10 mouse cellular contexts compared by ENCODE assay signal in the genomic region with DNA sequence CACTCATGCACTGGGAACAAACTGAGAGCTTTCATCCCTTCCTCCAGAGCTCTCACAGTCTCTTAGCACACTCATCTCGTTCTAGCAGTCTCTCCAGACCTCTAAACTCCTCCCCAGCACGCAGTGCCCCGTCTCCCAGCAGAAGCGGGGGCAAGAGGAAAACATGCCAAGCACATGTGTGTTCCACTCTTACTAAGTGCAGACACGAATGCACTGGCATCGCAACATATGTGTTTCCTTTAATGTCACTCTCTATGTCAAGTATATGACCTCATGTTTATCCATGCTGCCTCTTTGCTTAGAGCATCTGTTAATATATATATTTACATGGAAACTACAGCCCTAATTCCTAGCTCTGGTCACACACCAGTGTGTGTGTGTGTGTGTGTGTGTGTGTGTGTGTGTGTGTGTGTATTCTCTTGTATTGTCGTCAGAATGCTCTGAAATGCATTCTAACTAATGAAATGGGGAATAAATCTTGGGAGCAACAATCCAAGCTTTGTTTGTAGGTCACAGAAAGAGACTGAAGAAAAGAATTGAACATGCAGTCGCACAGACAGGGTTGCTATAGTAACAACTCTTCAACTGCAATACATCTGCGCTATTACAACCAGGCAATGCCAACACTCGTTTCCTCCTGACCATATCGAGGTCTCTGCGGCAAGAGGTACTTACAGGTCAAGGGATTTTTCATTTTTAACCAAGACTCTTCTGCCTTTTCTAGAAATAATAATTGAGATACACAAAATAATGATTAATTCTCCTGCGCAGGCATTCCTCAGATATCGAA. TPM values are rescaled to one million over a fixed set of nuclear protein-coding genes. Genes with fewer than 3 reads are reported as not detected.
A peak's percentile ranks its signal among the peaks of the same experiment; 100 is the strongest.
DNase-seq lines count a peak whose midpoint lies in the region; ATAC-seq and TF ChIP-seq lines count a peak whose summit lies in the region.
"Had no signal": no experiment of that assay in that cellular context is flagged by ENCODE, and none has a peak within 500 bp of the region (broad histone marks: within the 10 kb centered on the region; RNA-seq: fewer than 3 reads in every experiment).

No protein-coding gene starts in this region.

- no peak overlapping the region for H3K27ac ChIP-seq in intestine, postnatal 0 days (ENCODE audit: low read depth, low read length)
- no peak overlapping the region for H3K27ac ChIP-seq in intestine, embryonic 15.5 days
- no peak overlapping the region for H3K27ac ChIP-seq in hindbrain, embryonic 12.5 days
- H3K27ac ChIP-seq in midbrain, embryonic 16.5 days (ENCODE audit: low read length) = peak overlapping the region; percentile 67
- H3K27ac ChIP-seq in kidney, embryonic 14.5 days (ENCODE audit: low read depth, low read length) = no peak overlapping the region
- H3K27ac ChIP-seq: kidney, embryonic 15.5 days had no signal

- DNase-seq in T-cell, adult 2 months (ENCODE audit: low spot score) = peak; percentile 20
- DNase-seq in right cerebral cortex, postnatal 14 days = no peak
- DNase-seq in adrenal gland, postnatal 14 days = no peak
- DNase-seq: left cerebral cortex, postnatal 4 days had no signal

- H3K4me2 ChIP-seq in intestine, postnatal 0 days (replicated peaks; ENCODE audit: low read depth) = peak overlapping the region; percentile 21
- no peak overlapping the region for H3K4me2 ChIP-seq in intestine, embryonic 15.5 days (replicated peaks)
- H3K4me2 ChIP-seq in hindbrain, embryonic 12.5 days (replicated peaks) = no peak overlapping the region
- no peak overlapping the region for H3K4me2 ChIP-seq in midbrain, embryonic 16.5 days (ENCODE audit: low read length)
- H3K4me2 ChIP-seq in kidney, embryonic 14.5 days (replicated peaks; ENCODE audit: low read depth, low read length) = no peak overlapping the region
- H3K4me2 ChIP-seq: kidney, embryonic 15.5 days had no signal

- no peaks in the 10 kb centered on the region for H3K36me3 ChIP-seq in intestine, postnatal 0 days (ENCODE audit: control insufficient read depth, insufficient read depth)
- H3K36me3 ChIP-seq in intestine, embryonic 15.5 days = no peaks in the 10 kb centered on the region
- peaks cover 4% of the 10 kb centered on the region; the same call in 1 of the 2 replicates for H3K36me3 ChIP-seq in hindbrain, embryonic 12.5 days
- peaks cover 2% of the 10 kb centered on the region; the same call in 1 of the 2 replicates for H3K36me3 ChIP-seq in midbrain, embryonic 16.5 days (ENCODE audit: control insufficient read depth, insufficient read depth, low read length)
- no peaks in the 10 kb centered on the region for H3K36me3 ChIP-seq in kidney, embryonic 14.5 days (ENCODE audit: control insufficient read depth, insufficient read depth, low read length)
- H3K36me3 ChIP-seq: kidney, embryonic 15.5 days had no signal

- 81% methylated on average over 14 of the region's 14 CpGs for WGBS in intestine, postnatal 0 days
- WGBS in intestine, embryonic 15.5 days = 75% methylated on average over 14 of the region's 14 CpGs
- 77% methylated on average over 14 of the region's 14 CpGs for WGBS in hindbrain, embryonic 12.5 days
- WGBS in midbrain, embryonic 16.5 days = 60% methylated on average over 14 of the region's 14 CpGs
- WGBS in kidney, embryonic 14.5 days = 86% methylated on average over 14 of the region's 14 CpGs

- ATAC-seq in intestine, postnatal 0 days = no peak
- ATAC-seq in intestine, embryonic 15.5 days = no peak
- ATAC-seq in hindbrain, embryonic 12.5 days (ENCODE audit: low FRiP score) = peak; percentile 72; the same call in 1 of the 2 replicates
- ATAC-seq in midbrain, embryonic 16.5 days = peak; percentile 69
- no peak for ATAC-seq in kidney, embryonic 14.5 days (ENCODE audit: low FRiP score, low TSS enrichment)

- no peaks in the 10 kb centered on the region for H3K9me3 ChIP-seq in intestine, postnatal 0 days (ENCODE audit: control insufficient read depth)
- no peaks in the 10 kb centered on the region for H3K9me3 ChIP-seq in intestine, embryonic 15.5 days
- no peaks in the 10 kb centered on the region for H3K9me3 ChIP-seq in hindbrain, embryonic 12.5 days (replicated peaks)
- no peaks in the 10 kb centered on the region for H3K9me3 ChIP-seq in midbrain, embryonic 16.5 days (replicated peaks; ENCODE audit: control insufficient read depth, low read length, poor library complexity, severe bottlenecking)
- H3K9me3 ChIP-seq in kidney, embryonic 14.5 days (ENCODE audit: control insufficient read depth, low read length) = no peaks in the 10 kb centered on the region
- H3K9me3 ChIP-seq: kidney, embryonic 15.5 days had no signal

- H3K4me3 ChIP-seq in intestine, postnatal 0 days (ENCODE audit: low read depth, low read length) = no peak overlapping the region
- no peak overlapping the region for H3K4me3 ChIP-seq in intestine, embryonic 15.5 days (replicated peaks)
- H3K4me3 ChIP-seq in hindbrain, embryonic 12.5 days = no peak overlapping the region
- no peak overlapping the region for H3K4me3 ChIP-seq in midbrain, embryonic 16.5 days (ENCODE audit: low read depth, low read length)
- H3K4me3 ChIP-seq in kidney, embryonic 14.5 days (ENCODE audit: low read length) = no peak overlapping the region
- H3K4me3 ChIP-seq: kidney, embryonic 15.5 days had no signal

- no peaks in the 10 kb centered on the region for H3K4me1 ChIP-seq in intestine, postnatal 0 days (replicated peaks; ENCODE audit: control insufficient read depth, insufficient read depth, low read length)
- H3K4me1 ChIP-seq in intestine, embryonic 15.5 days (replicated peaks) = 0 out of 2 replicates have a peak, but pooled peaks cover 7% of the 10 kb centered on the region
- H3K4me1 ChIP-seq in hindbrain, embryonic 12.5 days = peaks cover 13% of the 10 kb centered on the region
- peaks cover 11% of the 10 kb centered on the region for H3K4me1 ChIP-seq in midbrain, embryonic 16.5 days (ENCODE audit: control insufficient read depth, insufficient read depth, low read length)
- H3K4me1 ChIP-seq in kidney, embryonic 14.5 days (ENCODE audit: control insufficient read depth, insufficient read depth, low read length) = peaks cover 9% of the 10 kb centered on the region

- H3K27me3 ChIP-seq in intestine, postnatal 0 days (replicated peaks; ENCODE audit: control insufficient read depth, insufficient read depth, low read length) = no peaks in the 10 kb centered on the region
- no peaks in the 10 kb centered on the region for H3K27me3 ChIP-seq in intestine, embryonic 15.5 days (replicated peaks)
- peaks cover 13% of the 10 kb centered on the region for H3K27me3 ChIP-seq in hindbrain, embryonic 12.5 days
- H3K27me3 ChIP-seq in midbrain, embryonic 16.5 days (ENCODE audit: control insufficient read depth, insufficient read depth, low read depth, low read length) = no peaks in the 10 kb centered on the region
- H3K27me3 ChIP-seq in kidney, embryonic 14.5 days (ENCODE audit: control insufficient read depth, insufficient read depth, low read length) = no peaks in the 10 kb centered on the region

- no peak for TF ChIP-seq CTCF in intestine, postnatal 0 days (IDR thresholded peaks at IDR 0.05; ENCODE audit: low read depth)

- peak overlapping the region; percentile 7; the same call in 1 of the 2 replicates for H3K9ac ChIP-seq in intestine, postnatal 0 days (ENCODE audit: low read depth, low read length)
- no peak overlapping the region for H3K9ac ChIP-seq in intestine, embryonic 15.5 days
- H3K9ac ChIP-seq in hindbrain, embryonic 12.5 days = no peak overlapping the region
- no peak overlapping the region for H3K9ac ChIP-seq in midbrain, embryonic 16.5 days (ENCODE audit: low read depth, low read length)
- no peak overlapping the region for H3K9ac ChIP-seq in kidney, embryonic 14.5 days (ENCODE audit: low read depth, low read length)
- H3K9ac ChIP-seq: kidney, embryonic 15.5 days had no signal

RNA-seq across cellular contexts. Expression of gene N4bp2l1, which starts 4.6 kb away (rescaled TPM):
- polyA plus RNA-seq in intestine, postnatal 0 days (2015; fragmentation: Nextera tagmentation; extraction: Ambion mirVana) = 21.1 and 21.3 TPM in 2 replicates
- polyA plus RNA-seq in intestine, embryonic 15.5 days (2015; fragmentation: Nextera tagmentation; extraction: Ambion mirVana) = 4.6 and 4.9 TPM in 2 replicates
- polyA plus RNA-seq in hindbrain, embryonic 12.5 days (2016; fragmentation: Nextera tagmentation; extraction: Ambion mirVana) = 4.5 and 4.9 TPM in 2 replicates
- polyA plus RNA-seq in midbrain, embryonic 16.5 days (2015; fragmentation: Nextera tagmentation; extraction: Ambion mirVana) = 16.8 and 19.9 TPM in 2 replicates
- 42.5 and 47.1 TPM in 2 replicates for total RNA-seq in adrenal gland, postnatal 14 days (2021)
- polyA plus RNA-seq in kidney, embryonic 14.5 days (2014; fragmentation: Nextera tagmentation; extraction: Ambion mirVana) = 5.5 and 5.7 TPM in 2 replicates

Comparison
In these comparisons a context has a peak if more than half of its experiments do, and no peak if none do; other contexts are left out.
1. ATAC-seq: peak in hindbrain, embryonic 12.5 days (single experiment) and midbrain, embryonic 16.5 days (single experiment); none in intestine, postnatal 0 days (single experiment), intestine, embryonic 15.5 days (single experiment) and kidney, embryonic 14.5 days (single experiment).